Mouse (Mus musculus) hindbrain, embryonic 13.5 days (tissue): ENCODE results near the gene Hoxd9. TPM values are rescaled to one million over a fixed set of nuclear protein-coding genes. Genes with fewer than 3 reads are reported as not detected.

Source experiments
- ATAC-seq: fragments of 200-750 bp; cut with Nextera tagmentation; 2 replicates; pipeline ENCODE4 v1.8.0; 2017; ENCODE audit warnings: moderate TSS enrichment; ENCODE audit not compliant: low FRiP score
- H3K27ac ChIP-seq: fragments of 300-500 bp; sonication (generic); 2 replicates; pipeline ENCODE4 v1.5.1; 2015; ENCODE audit warnings: inconsistent platforms, mild to moderate bottlenecking, moderate library complexity
- H3K27me3 ChIP-seq: fragments of 300-500 bp; sonication (generic); 2 replicates; pipeline ENCODE4 v1.6.1; 2015; ENCODE audit warnings: mild to moderate bottlenecking, inconsistent platforms
- H3K36me3 ChIP-seq: fragments of 300-500 bp; sonication (generic); 2 replicates; pipeline ENCODE4 v1.6.1; 2015; ENCODE audit warnings: mild to moderate bottlenecking, inconsistent platforms
- H3K4me1 ChIP-seq: fragments of 300-500 bp; sonication (generic); replicated peaks from 2 replicates; pipeline ENCODE4 v1.6.1; 2015; ENCODE audit warnings: inconsistent platforms
- H3K4me2 ChIP-seq: fragments of 300-500 bp; sonication (generic); 2 replicates; pipeline ENCODE4 v1.6.1; 2015; ENCODE audit warnings: inconsistent platforms, mild to moderate bottlenecking, moderate library complexity
- H3K4me3 ChIP-seq: fragments of 300-500 bp; sonication (generic); 2 replicates; pipeline ENCODE4 v1.5.1; 2015; ENCODE audit warnings: mild to moderate bottlenecking, inconsistent platforms
- H3K9ac ChIP-seq: fragments of 300-500 bp; sonication (generic); 2 replicates; pipeline ENCODE4 v1.6.1; 2015; ENCODE audit warnings: mild to moderate bottlenecking, inconsistent platforms
- H3K9me3 ChIP-seq: fragments of 300-500 bp; sonication (generic); 2 replicates; pipeline ENCODE4 v1.6.1; 2016; ENCODE audit warnings: inconsistent platforms
- WGBS: fragments of 180-500 bp; shearing (Covaris S2); methylation state at CpG from one replicate; pipeline ENCODE4 v1.1.7; 2015; 5-methylcytosine and 5-hydroxymethylcytosine counted together
- polyA plus RNA-seq: library from polyadenylated mRNA; unstranded; fragments of >200 nt; fragmentation: Nextera tagmentation; extraction: Ambion mirVana; gene quantifications from 2 replicates; pipeline ENCODE4 v1.2.1, GENCODE M21; 2015

Hoxd9 gene
- polyA plus RNA-seq, 1 experiment from 2014 or later, result not detected

DNA sequence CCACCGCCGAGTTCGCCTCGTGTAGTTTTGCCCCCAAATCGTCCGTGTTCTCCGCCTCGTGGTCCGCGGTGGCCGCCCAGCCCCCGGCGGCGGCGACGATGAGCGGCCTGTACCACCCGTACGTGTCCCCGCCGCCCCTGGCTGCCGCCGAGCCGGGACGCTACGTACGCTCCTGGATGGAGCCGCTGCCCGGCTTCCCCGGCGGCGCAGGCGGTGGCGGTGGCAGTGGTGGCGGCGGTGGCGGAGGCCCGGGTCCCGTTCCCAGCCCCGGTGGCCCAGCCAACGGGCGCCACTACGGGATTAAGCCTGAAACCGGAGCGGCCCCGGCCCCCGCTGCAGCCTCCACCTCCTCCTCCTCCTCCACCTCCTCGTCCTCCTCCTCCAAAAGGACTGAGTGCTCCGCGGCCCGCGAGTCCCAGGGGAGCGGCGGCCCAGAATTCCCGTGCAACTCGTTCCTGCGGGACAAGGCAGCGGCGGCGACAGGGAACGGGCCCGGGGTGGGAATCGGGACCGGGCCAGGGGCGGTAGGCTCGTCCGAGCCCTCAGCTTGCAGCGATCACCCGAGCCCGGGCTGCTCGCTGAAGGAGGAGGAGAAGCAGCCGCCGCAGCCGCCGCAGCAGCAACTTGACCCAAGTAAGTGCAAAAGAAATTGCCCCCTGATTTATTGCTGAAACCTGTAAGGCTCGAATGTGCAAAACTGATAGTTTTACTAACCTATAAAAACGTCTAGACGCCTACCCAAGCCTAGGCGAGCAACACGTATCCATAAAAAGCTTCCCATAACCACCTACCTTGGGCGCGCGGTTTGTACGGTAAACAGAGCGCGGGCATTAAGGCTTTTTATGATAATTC, 900 bp downstream of the Hoxd9 start:
- Histone ChIP-seq H3K4me1 (peaks cover 13% of the 10 kb centered on the region), H3K9ac (no peak overlapping the region), H3K36me3 (no peaks in the 10 kb centered on the region), H3K27ac (no peak overlapping the region), H3K27me3 (peaks cover 98% of the 10 kb centered on the region), H3K4me2 (peak overlapping the region; percentile 46), H3K9me3 (no peaks in the 10 kb centered on the region), H3K4me3 (peak overlapping the region; percentile 28)
- ATAC-seq, result 0 out of 2 replicates have a peak, but pooled peaks have one; percentile 18
- under 1% methylated on average over 62 of the region's 86 CpGs for WGBS

DNA sequence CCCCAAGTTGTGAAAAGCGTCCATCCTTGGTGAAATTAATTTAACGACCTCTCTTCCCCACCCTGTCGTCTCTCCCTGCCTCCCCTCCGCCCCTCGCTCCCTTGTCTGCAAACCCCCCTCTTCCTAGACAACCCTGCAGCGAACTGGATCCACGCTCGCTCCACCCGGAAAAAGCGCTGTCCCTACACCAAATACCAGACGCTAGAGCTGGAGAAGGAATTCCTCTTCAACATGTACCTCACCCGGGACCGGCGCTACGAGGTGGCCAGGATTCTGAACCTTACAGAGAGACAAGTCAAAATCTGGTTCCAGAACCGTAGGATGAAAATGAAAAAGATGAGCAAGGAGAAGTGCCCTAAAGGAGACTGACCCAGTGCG, 1.5 kb downstream of the Hoxd9 start:
- H3K4me2 ChIP-seq, result no peak overlapping the region
- H3K4me1 ChIP-seq, result peaks cover 13% of the 10 kb centered on the region
- peaks cover 98% of the 10 kb centered on the region for H3K27me3 ChIP-seq
- ATAC-seq, result no peak
- H3K9ac ChIP-seq, result no peak overlapping the region
- 1% methylated on average over 17 of the region's 17 CpGs for WGBS
- H3K36me3 ChIP-seq, result no peaks in the 10 kb centered on the region
- H3K9me3 ChIP-seq, result no peaks in the 10 kb centered on the region
- H3K27ac ChIP-seq, result no peak overlapping the region
- no peak overlapping the region for H3K4me3 ChIP-seq

DNA sequence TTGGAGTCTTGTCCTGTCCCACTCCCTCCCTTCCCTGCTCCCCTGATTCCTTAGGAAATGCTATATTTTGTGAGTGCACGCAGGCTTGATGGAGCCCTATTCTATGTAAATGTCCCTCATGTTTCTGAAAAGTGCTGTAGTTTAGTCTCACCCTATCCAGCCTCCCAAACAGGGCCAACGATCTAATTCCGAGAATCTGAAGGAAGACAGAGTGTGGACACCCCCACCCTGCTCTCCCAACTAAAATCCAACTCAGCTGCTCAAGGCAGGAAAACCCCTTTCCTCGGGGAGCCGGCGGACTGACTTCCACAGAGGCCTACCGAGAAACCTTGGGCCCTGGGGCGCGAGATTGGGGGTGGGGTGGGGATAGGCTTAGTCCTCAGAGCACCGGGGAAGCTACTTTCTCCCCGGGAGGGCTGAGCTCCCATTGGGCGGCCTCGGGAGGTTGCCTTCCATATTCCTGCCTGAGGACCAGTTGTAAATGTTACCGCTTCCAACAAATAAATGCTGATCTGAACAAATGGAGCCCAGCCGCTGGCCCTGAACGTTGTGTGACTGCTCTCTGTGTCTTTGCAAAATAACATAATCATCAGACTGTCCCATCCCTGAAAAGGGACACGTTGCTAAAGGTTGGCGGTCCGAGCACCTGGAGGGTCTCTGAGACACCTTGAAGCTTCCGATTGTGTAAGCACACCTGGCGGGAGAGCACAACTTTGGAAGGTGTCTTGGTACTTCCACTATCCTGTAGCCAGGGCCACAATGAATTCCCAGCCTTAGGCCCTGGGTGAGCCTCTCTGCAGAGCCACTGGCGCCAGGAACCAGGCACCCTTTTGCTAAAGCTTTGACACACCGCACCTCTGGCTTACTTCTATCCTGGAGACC, 2.4 kb downstream of the Hoxd9 start:
- peaks cover 15% of the 10 kb centered on the region for H3K4me1 ChIP-seq

DNA sequence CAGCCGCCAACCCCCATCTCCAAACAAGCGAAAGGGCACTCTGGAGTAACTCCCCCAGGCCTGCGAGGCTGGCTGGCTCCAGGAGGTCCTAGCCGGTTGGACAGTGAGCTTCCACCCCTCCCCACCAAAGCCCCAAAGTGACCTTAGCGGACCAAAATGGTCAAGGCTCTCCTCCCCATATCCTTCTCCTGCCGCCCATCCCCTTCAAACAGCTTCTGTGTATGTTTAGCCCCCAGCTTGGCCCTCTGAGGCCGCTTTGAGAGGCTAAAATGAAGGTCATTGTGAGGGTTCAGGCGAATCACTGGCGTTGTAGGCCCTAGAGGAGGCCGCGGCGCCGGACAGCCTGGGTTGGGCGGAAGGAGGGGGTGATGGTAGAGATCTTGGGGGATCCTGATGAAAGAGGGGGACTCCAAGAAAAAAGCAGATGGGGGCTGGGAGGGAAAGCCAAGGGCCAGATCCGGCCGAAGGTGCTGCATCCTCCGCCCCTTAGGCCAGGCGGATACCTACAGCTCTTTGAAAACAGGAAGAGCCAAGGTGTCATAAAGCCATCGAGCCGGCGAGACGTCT, 3.1 kb downstream of the Hoxd9 start:
- H3K4me3 ChIP-seq, result no peak overlapping the region
- no peaks in the 10 kb centered on the region for H3K9me3 ChIP-seq
- 1% methylated on average over 22 of the region's 22 CpGs for WGBS
- H3K9ac ChIP-seq, result no peak overlapping the region
- H3K4me2 ChIP-seq, result no peak overlapping the region
- H3K27ac ChIP-seq, result no peak overlapping the region
- H3K36me3 ChIP-seq, result no peaks in the 10 kb centered on the region
- no peak for ATAC-seq
- peaks cover 23% of the 10 kb centered on the region for H3K4me1 ChIP-seq
- peaks cover 98% of the 10 kb centered on the region for H3K27me3 ChIP-seq

More for the DNA sequence above, 2.4 kb downstream of the Hoxd9 start:
- no peaks in the 10 kb centered on the region for H3K36me3 ChIP-seq
- H3K9me3 ChIP-seq, result no peaks in the 10 kb centered on the region
- 2% methylated on average over 23 of the region's 23 CpGs for WGBS
- no peak overlapping the region for H3K4me3 ChIP-seq
- H3K27me3 ChIP-seq, result peaks cover 98% of the 10 kb centered on the region
- no peak overlapping the region for H3K9ac ChIP-seq
- no peak for ATAC-seq
- no peak overlapping the region for H3K4me2 ChIP-seq
- no peak overlapping the region for H3K27ac ChIP-seq

DNA sequence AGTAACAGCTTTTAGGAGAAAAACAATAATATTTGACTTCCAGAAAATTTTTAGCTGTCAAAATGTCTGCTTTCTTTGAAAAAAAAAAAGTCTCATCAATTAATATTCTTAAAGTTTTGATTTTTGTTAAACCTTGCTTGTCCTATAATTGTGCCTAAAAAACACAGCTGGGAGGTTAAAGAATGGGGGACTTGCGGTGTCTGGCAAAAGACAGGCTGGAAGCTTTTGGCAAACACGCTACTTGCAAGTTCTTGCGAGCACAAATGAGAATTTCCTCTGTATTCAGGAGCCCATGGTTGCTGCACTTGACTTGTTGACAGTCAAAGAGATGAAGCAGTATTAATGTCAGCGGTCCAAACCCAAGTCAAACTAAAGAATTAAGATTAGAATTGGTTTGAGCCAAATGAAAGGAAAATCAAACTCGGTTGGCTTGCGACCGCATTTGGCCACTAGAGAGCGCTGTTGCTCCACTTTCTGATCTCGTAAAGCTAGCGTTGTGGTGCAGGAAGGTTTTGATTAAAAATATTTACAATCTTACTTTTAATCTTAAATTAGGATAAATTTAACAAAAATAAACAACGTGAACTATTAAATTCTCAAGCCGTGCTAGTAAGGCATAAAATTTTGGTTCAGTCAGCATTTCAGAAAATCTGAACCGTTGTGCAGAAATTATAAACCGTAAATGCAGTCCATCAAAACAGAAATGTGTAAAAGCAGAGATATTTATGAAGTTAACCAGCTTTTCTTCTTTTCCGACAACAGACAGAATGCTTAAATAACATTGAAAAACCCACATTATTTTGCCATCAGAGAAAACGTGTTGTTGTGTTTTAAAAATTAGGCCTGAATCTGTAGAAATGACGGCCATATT, 4.7 kb downstream of the Hoxd9 start:
- Histone ChIP-seq H3K27me3 (peaks cover 96% of the 10 kb centered on the region), H3K4me2 (no peak overlapping the region), H3K36me3 (no peaks in the 10 kb centered on the region), H3K9me3 (no peaks in the 10 kb centered on the region), H3K4me3 (no peak overlapping the region), H3K4me1 (peaks cover 24% of the 10 kb centered on the region), H3K27ac (no peak overlapping the region), H3K9ac (no peak overlapping the region)
- ATAC-seq, result no peak
- 10% methylated on average over 17 of the region's 17 CpGs for WGBS

DNA sequence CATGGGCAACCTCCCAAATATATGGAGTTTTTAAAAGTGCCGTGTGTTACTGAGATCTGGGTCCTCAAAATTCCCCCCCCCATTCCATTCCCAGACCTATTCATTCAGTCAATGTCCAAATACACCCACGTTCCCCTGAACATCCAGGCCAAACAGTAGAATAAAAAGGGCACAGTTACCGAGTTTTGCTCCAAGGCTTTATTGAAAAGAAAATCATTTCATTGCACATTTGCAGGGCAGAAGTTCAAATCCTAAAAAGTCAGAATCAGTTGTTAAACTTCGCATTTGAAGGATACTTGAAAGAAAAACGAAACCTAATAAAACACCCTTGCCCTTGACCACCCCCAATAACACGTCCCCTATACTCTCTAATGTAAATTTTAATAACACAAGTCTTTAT, 5.3 kb downstream of the Hoxd9 start:
- WGBS, result 7% methylated on average over 6 of the region's 6 CpGs
- ATAC-seq, result no peak
- peaks cover 20% of the 10 kb centered on the region for H3K4me1 ChIP-seq
- peaks cover 96% of the 10 kb centered on the region for H3K27me3 ChIP-seq
- H3K27ac ChIP-seq, result no peak overlapping the region
- no peak overlapping the region for H3K9ac ChIP-seq
- H3K4me2 ChIP-seq, result no peak overlapping the region
- no peak overlapping the region for H3K4me3 ChIP-seq
- no peaks in the 10 kb centered on the region for H3K9me3 ChIP-seq
- no peaks in the 10 kb centered on the region for H3K36me3 ChIP-seq

DNA sequence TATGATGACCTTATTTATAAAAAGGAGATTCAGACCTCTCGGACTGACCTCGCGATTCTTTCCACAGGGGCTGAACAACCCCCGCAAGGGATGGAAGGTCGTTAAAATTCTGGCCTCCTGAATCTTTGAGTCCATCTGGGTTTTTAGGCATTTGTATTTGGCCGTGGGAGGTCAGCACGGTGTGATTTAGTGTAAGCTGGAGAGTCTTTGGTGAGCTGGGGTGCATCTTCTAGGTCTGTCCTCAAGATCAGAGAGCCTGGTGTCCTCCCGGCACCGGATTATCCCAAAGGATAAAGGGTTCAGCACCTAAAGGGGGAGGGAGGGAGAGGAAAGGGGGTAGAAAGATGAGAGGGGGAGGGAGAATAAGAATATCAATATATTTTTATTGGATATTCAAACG, 5.8 kb downstream of the Hoxd9 start:
- 3% methylated on average over 10 of the region's 10 CpGs for WGBS

GRCm38 (mm10) chr2:74703720-74704392, 6.3 kb downstream of the Hoxd9 start:
- peaks cover 96% of the 10 kb centered on the region for H3K27me3 ChIP-seq
- no peak overlapping the region for H3K4me3 ChIP-seq
- WGBS, result 1% methylated on average over 26 of the region's 26 CpGs
- H3K9me3 ChIP-seq, result no peaks in the 10 kb centered on the region
- no peak overlapping the region for H3K27ac ChIP-seq
- H3K4me2 ChIP-seq, result no peak overlapping the region
- peaks cover 11% of the 10 kb centered on the region for H3K4me1 ChIP-seq
- no peak overlapping the region for H3K9ac ChIP-seq
- no peaks in the 10 kb centered on the region for H3K36me3 ChIP-seq
- no peak for ATAC-seq

More for the DNA sequence above, 5.8 kb downstream of the Hoxd9 start:
- H3K27ac ChIP-seq, result no peak overlapping the region
- peaks cover 15% of the 10 kb centered on the region for H3K4me1 ChIP-seq
- no peaks in the 10 kb centered on the region for H3K9me3 ChIP-seq
- H3K9ac ChIP-seq, result no peak overlapping the region
- peaks cover 96% of the 10 kb centered on the region for H3K27me3 ChIP-seq
- no peak overlapping the region for H3K4me3 ChIP-seq
- no peaks in the 10 kb centered on the region for H3K36me3 ChIP-seq
- ATAC-seq, result no peak
- H3K4me2 ChIP-seq, result no peak overlapping the region

DNA sequence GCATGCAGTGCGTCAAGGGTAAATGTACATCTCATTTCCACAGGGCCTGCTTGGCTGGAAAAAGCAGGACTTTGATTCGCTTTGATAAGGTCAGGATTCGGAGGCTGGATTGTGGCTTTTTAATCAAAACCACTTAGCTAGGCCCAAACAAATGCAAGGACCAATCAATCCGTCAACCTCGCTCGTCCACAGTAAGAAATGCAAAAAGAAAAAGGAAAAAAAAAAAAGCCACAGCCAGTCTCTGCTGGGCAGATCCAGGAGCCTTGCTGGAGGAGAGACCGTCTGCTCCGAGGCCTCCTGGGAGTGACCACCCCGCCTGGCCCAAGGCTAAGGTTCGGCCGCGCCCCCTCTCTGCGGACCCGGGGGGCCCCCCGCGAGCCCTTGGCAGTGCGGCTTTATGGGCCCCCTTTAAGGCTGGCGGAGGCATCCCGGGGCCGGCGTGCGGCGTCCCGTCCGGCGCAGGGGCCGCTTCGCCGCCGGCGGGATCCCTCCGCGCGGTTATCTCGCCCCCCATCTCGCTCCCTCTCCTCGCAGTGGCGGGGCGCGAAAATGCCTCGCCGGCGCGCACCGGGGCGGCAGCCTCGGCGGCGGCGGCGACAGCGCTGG, 7.0 kb downstream of the Hoxd9 start, which contains the start of gene Hoxd8:
Hoxd8 (plus strand) TSS at position 223 of the 606 bp plus-strand sequence.
- Histone ChIP-seq H3K4me1 (peaks cover 11% of the 10 kb centered on the region), H3K36me3 (no peaks in the 10 kb centered on the region), H3K27ac (peak within 1 kb of the TSS; percentile 53), H3K4me3 (peak within 1 kb of the TSS; percentile 37), H3K4me2 (peak within 1 kb of the TSS; percentile 52), H3K9me3 (no peaks in the 10 kb centered on the region), H3K27me3 (peaks cover 96% of the 10 kb centered on the region), H3K9ac (peak within 1 kb of the TSS; percentile 53; the same call in 1 of the 2 replicates)
- under 1% methylated on average over 33 of the region's 52 CpGs for WGBS
- no peak for ATAC-seq

DNA sequence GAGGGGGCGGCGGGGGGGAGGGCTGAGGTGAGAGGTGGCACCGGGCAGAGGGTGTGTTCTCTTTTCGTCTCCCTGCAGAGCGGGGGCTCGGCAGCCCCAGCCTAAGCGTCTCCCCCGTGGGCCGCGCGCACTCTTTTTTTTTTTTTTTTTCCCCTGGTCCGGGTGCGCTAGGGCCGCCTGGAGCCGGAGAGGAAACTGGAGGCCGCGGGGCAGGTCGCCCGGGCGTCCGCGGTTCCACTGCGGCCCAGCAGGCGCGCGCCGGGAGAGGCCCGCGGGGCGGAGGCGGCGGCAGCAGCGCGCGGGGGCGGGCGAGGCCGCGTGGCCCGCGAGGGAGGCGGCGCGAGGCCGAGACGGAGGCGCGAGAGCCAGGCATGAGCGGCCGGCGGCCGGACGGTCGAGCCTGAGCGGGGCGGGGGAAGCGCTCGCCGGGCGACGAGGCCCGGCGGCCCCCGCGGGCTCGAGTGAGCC, 7.5 kb downstream of the Hoxd9 start:
- H3K9ac ChIP-seq, result peak overlapping the region; percentile 53; the same call in 1 of the 2 replicates
- peak overlapping the region; percentile 37 for H3K4me3 ChIP-seq
- ATAC-seq, result no peak

More for the DNA sequence above, 7.5 kb downstream of the Hoxd9 start:
- under 1% methylated on average over 30 of the region's 66 CpGs for WGBS
- H3K27ac ChIP-seq, result peak overlapping the region; percentile 53
- no peaks in the 10 kb centered on the region for H3K9me3 ChIP-seq
- H3K4me2 ChIP-seq, result peak overlapping the region; percentile 52
- H3K27me3 ChIP-seq, result peaks cover 96% of the 10 kb centered on the region
- peaks cover 11% of the 10 kb centered on the region for H3K4me1 ChIP-seq
- no peaks in the 10 kb centered on the region for H3K36me3 ChIP-seq
